Mouse (Mus musculus) B cell, adult 62 days (primary cell): ENCODE results near the gene Hs6st3. TPM values are rescaled to one million over a fixed set of nuclear protein-coding genes. Genes with fewer than 3 reads are reported as not detected.

Source experiments
- total RNA-seq: library from RNA; stranded (reverse); gene quantifications from 4 replicates; pipeline ENCODE4 v1.2.4, GENCODE M21; 2023

Gene Hs6st3
- total RNA-seq, result not detected in 4 replicates

GRCm38 (mm10) chr14:119137906-119138785 is at the start of gene Hs6st3:
Gene Hs6st3 (plus strand): TSS chr14:119138341.

DNA sequence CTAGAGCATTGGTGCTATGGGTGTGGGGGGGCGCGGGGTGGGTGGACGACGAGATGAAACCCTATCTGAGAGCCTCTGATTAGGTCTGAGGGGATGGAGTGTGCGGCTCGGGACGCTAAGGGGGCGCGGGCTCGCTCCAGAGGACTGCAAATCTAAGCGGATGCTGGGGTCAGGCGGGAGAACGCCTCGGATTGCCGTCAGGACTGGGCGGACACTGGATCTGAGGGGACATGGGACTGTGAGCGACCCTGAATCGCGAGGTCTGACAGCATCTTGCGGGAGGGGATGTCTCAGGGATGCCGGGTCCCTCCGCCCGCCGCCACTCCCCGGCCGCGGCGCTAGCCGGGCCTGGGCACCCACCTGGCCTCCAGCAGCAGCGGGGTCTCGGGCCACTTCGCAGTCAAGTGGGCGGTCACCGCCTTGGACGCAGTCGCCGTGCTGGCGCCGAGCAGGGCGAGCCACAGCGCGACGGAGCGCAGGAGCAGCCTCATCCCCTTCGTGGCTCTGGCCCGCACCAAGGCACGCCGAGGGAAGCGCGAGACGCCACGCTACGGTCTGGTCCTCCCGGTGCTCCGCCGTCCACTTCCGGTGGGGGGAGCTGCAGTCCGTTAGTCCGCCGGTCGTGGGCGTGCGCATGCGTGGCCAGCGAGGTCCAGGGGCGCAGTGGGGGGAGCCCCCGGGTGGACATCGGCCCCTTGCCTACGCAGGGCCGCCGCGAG is 39.1 kb upstream of the Hs6st3 start, which contains the start of gene Uggt2:
Uggt2 (minus strand) TSS at position 580 of the 719 bp plus-strand sequence.

Other genes starting within 250 kb of the Hs6st3 start
- 0.61 to 0.75 TPM (median 0.66 TPM) in 4 replicates for gene Dzip1, start 212.9 kb upstream of the Hs6st3 start, total RNA-seq
- gene Dnajc3, start 200.4 kb upstream of the Hs6st3 start, total RNA-seq, result 23.3 to 27.2 TPM (median 26.3 TPM) in 4 replicates
- 2.6 to 6.4 TPM (median 3.6 TPM) in 4 replicates for gene Uggt2, start 38.9 kb upstream of the Hs6st3 start, total RNA-seq